Mouse (Mus musculus) limb, embryonic 12.5 days (tissue): ENCODE results near the gene Gm45140. TPM values are rescaled to one million over a fixed set of nuclear protein-coding genes. Genes with fewer than 3 reads are reported as not detected.
A peak's percentile ranks its signal among the peaks of the same experiment; 100 is the strongest.

Source experiments
- ATAC-seq: fragments of 200-750 bp; cut with Nextera tagmentation; 2 replicates; pipeline ENCODE4 v1.8.0; 2017; ENCODE audit warnings: low read depth, moderate TSS enrichment; ENCODE audit not compliant: insufficient number of reproducible peaks, insufficient read depth, low FRiP score, low TSS enrichment
- H3K27ac ChIP-seq: fragments of 300-500 bp; sonication (generic); 2 replicates; pipeline ENCODE4 v1.5.1; 2016; ENCODE audit warnings: mild to moderate bottlenecking, moderate library complexity
- H3K27me3 ChIP-seq: fragments of 300-500 bp; sonication (generic); 2 replicates; pipeline ENCODE4 v1.6.1; 2016; ENCODE audit warnings: mild to moderate bottlenecking, moderate library complexity
- H3K36me3 ChIP-seq: fragments of 300-500 bp; sonication (generic); 2 replicates; pipeline ENCODE4 v1.6.1; 2016; ENCODE audit warnings: mild to moderate bottlenecking, moderate library complexity
- H3K4me1 ChIP-seq: fragments of 300-500 bp; sonication (generic); replicated peaks from 2 replicates; pipeline ENCODE4 v1.6.1; 2016
- H3K4me2 ChIP-seq: fragments of 300-500 bp; sonication (generic); 2 replicates; pipeline ENCODE4 v1.6.1; 2016; ENCODE audit warnings: mild to moderate bottlenecking, moderate library complexity
- H3K4me3 ChIP-seq: fragments of 300-500 bp; sonication (generic); replicated peaks from 2 replicates; pipeline ENCODE4 v1.5.1; 2016; ENCODE audit warnings: mild to moderate bottlenecking
- H3K9ac ChIP-seq: fragments of 300-500 bp; sonication (generic); replicated peaks from 2 replicates; pipeline ENCODE4 v1.6.1; 2016; ENCODE audit warnings: mild to moderate bottlenecking, moderate library complexity
- H3K9me3 ChIP-seq: fragments of 300-500 bp; sonication (generic); 2 replicates; pipeline ENCODE4 v1.6.1; 2016; ENCODE audit warnings: mild to moderate bottlenecking, moderate library complexity
- WGBS: fragments of 180-500 bp; shearing (Covaris S2); methylation state at CpG from one replicate; pipeline ENCODE4 v1.1.7; 2016; 5-methylcytosine and 5-hydroxymethylcytosine counted together
- polyA plus RNA-seq: library from polyadenylated mRNA; unstranded; fragments of >200 nt; fragmentation: Nextera tagmentation; extraction: Ambion mirVana; gene quantifications from 2 replicates; pipeline ENCODE4 v1.2.1, GENCODE M21; 2016

Gm45140 gene
- polyA plus RNA-seq, 1 experiment from 2014 or later, result 4.6 TPM

GRCm38 (mm10) chr6:87868871-87869506, 33.4 kb upstream of the Gm45140 start:
- no peaks in the 10 kb centered on the region for H3K27me3 ChIP-seq
- H3K27ac ChIP-seq, result no peak overlapping the region
- H3K4me3 ChIP-seq, result no peak overlapping the region
- no peaks in the 10 kb centered on the region for H3K36me3 ChIP-seq
- ATAC-seq, result no peak
- H3K9ac ChIP-seq, result no peak overlapping the region
- no peaks in the 10 kb centered on the region for H3K4me1 ChIP-seq
- no peak overlapping the region for H3K4me2 ChIP-seq
- H3K9me3 ChIP-seq, result no peaks in the 10 kb centered on the region
- WGBS, result 81% methylated on average over 9 of the region's 9 CpGs

- H3K4me1 ChIP-seq, result no peaks in the 10 kb centered on the region
- no peak overlapping the region for H3K4me2 ChIP-seq
- no peak overlapping the region for H3K9ac ChIP-seq
- WGBS, result 81% methylated on average over 2 of the region's 2 CpGs
- no peaks in the 10 kb centered on the region for H3K9me3 ChIP-seq
- ATAC-seq, result no peak
- no peaks in the 10 kb centered on the region for H3K27me3 ChIP-seq
- H3K4me3 ChIP-seq, result no peak overlapping the region
- no peak overlapping the region for H3K27ac ChIP-seq
- no peaks in the 10 kb centered on the region for H3K36me3 ChIP-seq
These were observed 31.7 kb upstream of the Gm45140 start for GRCm38 (mm10) chr6:87867256-87867655.

- H3K4me2 ChIP-seq, result no peak overlapping the region
- H3K27ac ChIP-seq, result no peak overlapping the region
- ATAC-seq, result no peak
- no peaks in the 10 kb centered on the region for H3K9me3 ChIP-seq
- 84% methylated on average over 6 of the region's 6 CpGs for WGBS
- no peaks in the 10 kb centered on the region for H3K27me3 ChIP-seq
- H3K36me3 ChIP-seq, result no peaks in the 10 kb centered on the region
- no peak overlapping the region for H3K9ac ChIP-seq
- H3K4me1 ChIP-seq, result no peaks in the 10 kb centered on the region
- no peak overlapping the region for H3K4me3 ChIP-seq
These were observed 30.6 kb upstream of the Gm45140 start for GRCm38 (mm10) chr6:87866211-87866610.

GRCm38 (mm10) chr6:87857071-87857470, 21.5 kb upstream of the Gm45140 start:
- 53% methylated on average over 1 of the region's 1 CpGs for WGBS
- Histone ChIP-seq H3K27me3 (no peaks in the 10 kb centered on the region), H3K4me3 (no peak overlapping the region), H3K36me3 (no peaks in the 10 kb centered on the region), H3K9me3 (no peaks in the 10 kb centered on the region), H3K9ac (no peak overlapping the region), H3K4me2 (no peak overlapping the region), H3K4me1 (no peaks in the 10 kb centered on the region), H3K27ac (no peak overlapping the region)
- ATAC-seq, result no peak

- Histone ChIP-seq H3K4me2 (no peak overlapping the region), H3K9ac (no peak overlapping the region), H3K27ac (no peak overlapping the region), H3K4me1 (peaks cover 11% of the 10 kb centered on the region), H3K4me3 (no peak overlapping the region), H3K9me3 (no peaks in the 10 kb centered on the region), H3K36me3 (peaks cover 5% of the 10 kb centered on the region; the same call in 1 of the 2 replicates), H3K27me3 (no peaks in the 10 kb centered on the region)
- no peak for ATAC-seq
- WGBS, result 86% methylated on average over 4 of the region's 4 CpGs
These were observed 17.9 kb upstream of the Gm45140 start for GRCm38 (mm10) chr6:87853446-87853845.

- Histone ChIP-seq H3K9ac (no peak overlapping the region), H3K4me3 (no peak overlapping the region), H3K9me3 (no peaks in the 10 kb centered on the region), H3K27ac (no peak overlapping the region), H3K27me3 (no peaks in the 10 kb centered on the region), H3K36me3 (peaks cover 13% of the 10 kb centered on the region; the same call in 1 of the 2 replicates), H3K4me1 (peaks cover 26% of the 10 kb centered on the region), H3K4me2 (peak overlapping the region; percentile 74; the same call in 1 of the 2 replicates)
- no peak for ATAC-seq
- WGBS, result 80% methylated on average over 6 of the region's 6 CpGs
These were observed 16.3 kb upstream of the Gm45140 start for GRCm38 (mm10) chr6:87851871-87852270.

GRCm38 (mm10) chr6:87850900-87851614, 15.5 kb upstream of the Gm45140 start, which contains the start of gene Cnbp:
Gene Cnbp, minus strand, starts transcription at chr6:87851106.
- H3K4me3 ChIP-seq, result peak within 1 kb of the TSS; percentile 100

GRCm38 (mm10) chr6:87850155-87850899, 14.7 kb upstream of the Gm45140 start:
- WGBS, result under 1% methylated on average over 72 of the region's 73 CpGs
- Histone ChIP-seq H3K4me2 (peak overlapping the region; percentile 74), H3K4me3 (peak overlapping the region; percentile 100)

More at GRCm38 (mm10) chr6:87850900-87851614, 15.5 kb upstream of the Gm45140 start, which contains the start of gene Cnbp:
- H3K4me1 ChIP-seq, result peaks cover 35% of the 10 kb centered on the region
- H3K9me3 ChIP-seq, result no peaks in the 10 kb centered on the region
- no peaks in the 10 kb centered on the region for H3K27me3 ChIP-seq
- peak within 1 kb of the TSS; percentile 96 for H3K27ac ChIP-seq
- H3K4me2 ChIP-seq, result peak within 1 kb of the TSS; percentile 74
- peak within 1 kb of the TSS; percentile 100 for H3K9ac ChIP-seq
- WGBS, result under 1% methylated on average over 55 of the region's 55 CpGs
- peak; percentile 93 for ATAC-seq
- peaks cover 13% of the 10 kb centered on the region; the same call in 1 of the 2 replicates for H3K36me3 ChIP-seq

GRCm38 (mm10) chr6:87849780-87850154, 14.2 kb upstream of the Gm45140 start:
- peak overlapping the region; percentile 96; the same call in 1 of the 2 replicates for H3K27ac ChIP-seq
- ATAC-seq, result no peak
- H3K4me2 ChIP-seq, result peak overlapping the region; percentile 74
- H3K4me1 ChIP-seq, result peaks cover 35% of the 10 kb centered on the region
- no peaks in the 10 kb centered on the region for H3K9me3 ChIP-seq
- H3K36me3 ChIP-seq, result peaks cover 22% of the 10 kb centered on the region
- peak overlapping the region; percentile 100 for H3K9ac ChIP-seq
- H3K27me3 ChIP-seq, result no peaks in the 10 kb centered on the region
- WGBS, result under 1% methylated on average over 8 of the region's 8 CpGs
- H3K4me3 ChIP-seq, result peak overlapping the region; percentile 100

More at GRCm38 (mm10) chr6:87850155-87850899, 14.7 kb upstream of the Gm45140 start:
- Histone ChIP-seq H3K27ac (peak overlapping the region; percentile 96), H3K27me3 (no peaks in the 10 kb centered on the region), H3K9ac (peak overlapping the region; percentile 100), H3K9me3 (no peaks in the 10 kb centered on the region), H3K4me1 (peaks cover 35% of the 10 kb centered on the region), H3K36me3 (peaks cover 16% of the 10 kb centered on the region)
- ATAC-seq, result peak; percentile 50

GRCm38 (mm10) chr6:87846813-87847212, 11.2 kb upstream of the Gm45140 start:
- Histone ChIP-seq H3K9me3 (no peaks in the 10 kb centered on the region), H3K27me3 (no peaks in the 10 kb centered on the region), H3K27ac (no peak overlapping the region), H3K36me3 (peaks cover 51% of the 10 kb centered on the region), H3K4me2 (peak overlapping the region; percentile 74; the same call in 1 of the 2 replicates), H3K9ac (no peak overlapping the region), H3K4me3 (no peak overlapping the region), H3K4me1 (peaks cover 35% of the 10 kb centered on the region)
- WGBS, result 43% methylated on average over 1 of the region's 1 CpGs
- ATAC-seq, result no peak
